Mouse (Mus musculus) liver, postnatal 0 days (tissue): ENCODE results near the gene Csrnp2.

Experiments used
- CTCF ChIP-seq: sonication (generic); IDR thresholded peaks from 2 replicates; pipeline ENCODE4 v1.5.1; 2016; ENCODE audit warnings: antibody characterized with exemption, low read depth
- EP300 ChIP-seq: IDR thresholded peaks from 2 replicates; pipeline ENCODE4 v1.6.1; 2016; ENCODE audit warnings: antibody characterized with exemption, low read depth, mild to moderate bottlenecking

GRCm38 (mm10) chr15:100443126-100443922, 52.0 kb downstream of the Csrnp2 start:
- TF ChIP-seq CTCF (no peak), EP300 (no peak)
